Mouse (Mus musculus) telencephalon, adult 2 months (tissue): ENCODE results near the gene Txnl4b.

Experiments used
- DNase-seq: peaks from one replicate; pipeline ENCODE4 v3.0.0-alpha.2; 2011; ENCODE audit warnings: low read depth, low spot score

Txnl4b gene

GRCm38 (mm10) chr8:109565498-109566333 is at the start of gene Txnl4b, which contains the start of gene Dhx38:
Gene Txnl4b (plus strand): TSS chr8:109565892.
Gene Dhx38 (minus strand): TSS chr8:109565861.
- DNase-seq: peak; percentile 100

- no peak for DNase-seq
These were observed 41.7 kb upstream of the Txnl4b start for GRCm38 (mm10) chr8:109524008-109524407.

- no peak for DNase-seq
These were observed 30.3 kb upstream of the Txnl4b start for GRCm38 (mm10) chr8:109535140-109535990.

GRCm38 (mm10) chr8:109536703-109537102 is 29.0 kb upstream of the Txnl4b start:
- DNase-seq: peak; percentile 39

GRCm38 (mm10) chr8:109542165-109542564 is 23.5 kb upstream of the Txnl4b start:
- no peak for DNase-seq

GRCm38 (mm10) chr8:109542748-109543519 is 22.8 kb upstream of the Txnl4b start:
- DNase-seq: peak; percentile 81

- DNase-seq: no peak
These were observed 21.6 kb upstream of the Txnl4b start for GRCm38 (mm10) chr8:109544049-109544448.

GRCm38 (mm10) chr8:109551663-109552062 is 14.0 kb upstream of the Txnl4b start:
- DNase-seq: no peak

GRCm38 (mm10) chr8:109563881-109564280 is 1.8 kb upstream of the Txnl4b start:
- DNase-seq: no peak

GRCm38 (mm10) chr8:109564766-109565165 is 926 bp upstream of the Txnl4b start:
- no peak for DNase-seq

- DNase-seq: no peak
These were observed 5.4 kb downstream of the Txnl4b start for GRCm38 (mm10) chr8:109571139-109571538.

GRCm38 (mm10) chr8:109576311-109576710 is 10.6 kb downstream of the Txnl4b start:
- DNase-seq: no peak

GRCm38 (mm10) chr8:109578900-109579301 is 13.2 kb downstream of the Txnl4b start, which contains the start of gene Hp:
Gene Hp (minus strand): TSS chr8:109579172.
- DNase-seq: no peak

GRCm38 (mm10) chr8:109584293-109584692 is 18.6 kb downstream of the Txnl4b start:
- DNase-seq: no peak

- DNase-seq: no peak
These were observed 19.1 kb downstream of the Txnl4b start for GRCm38 (mm10) chr8:109584830-109585229.

GRCm38 (mm10) chr8:109585652-109586051 is 20.0 kb downstream of the Txnl4b start:
- no peak for DNase-seq

- DNase-seq: no peak
These were observed 21.3 kb downstream of the Txnl4b start for GRCm38 (mm10) chr8:109586972-109587504.

GRCm38 (mm10) chr8:109590901-109591300 is 25.2 kb downstream of the Txnl4b start:
- DNase-seq: no peak

GRCm38 (mm10) chr8:109591367-109591766 is 25.7 kb downstream of the Txnl4b start:
- DNase-seq: no peak

GRCm38 (mm10) chr8:109592164-109592563 is 26.5 kb downstream of the Txnl4b start:
- no peak for DNase-seq

- DNase-seq: no peak
These were observed 27.6 kb downstream of the Txnl4b start for GRCm38 (mm10) chr8:109593117-109593788.
